Mouse (Mus musculus): ENCODE results near the gene Cd320. TPM values are rescaled to one million over a fixed set of nuclear protein-coding genes. Genes with fewer than 3 reads are reported as not detected.
"Not testable (repeated sequence)": the region's sequence is repeated elsewhere in the genome, so short reads cannot be mapped to it uniquely, and the experiment has no call there.

Gene Cd320
- total and polyA plus RNA-seq, 3 experiments, result 2.3 to 8.1 (median 6.0) TPM

DNA sequence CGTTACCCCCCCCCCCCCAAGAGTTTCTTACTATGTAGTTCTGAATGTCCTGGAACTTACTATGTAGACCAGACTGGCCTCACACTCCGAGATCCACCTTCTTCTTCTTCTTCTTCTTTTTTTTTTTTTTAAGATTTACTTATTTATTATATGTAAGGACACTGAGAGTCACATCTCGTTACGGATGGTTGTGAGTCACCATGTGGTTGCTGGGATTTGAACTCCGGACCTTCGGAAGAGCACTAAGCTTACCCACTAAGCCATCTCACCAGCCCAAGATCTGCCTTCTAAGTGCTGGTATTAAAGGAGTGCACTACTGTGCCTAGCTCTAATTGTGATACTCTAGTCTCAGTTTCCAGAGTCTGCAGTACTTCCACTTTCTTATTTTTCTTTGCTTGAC lies 27.5 kb upstream of the Cd320 start:
- ATAC-seq (ENCODE audit: extremely low read depth, insufficient number of reproducible peaks, low FRiP score, poor library complexity, severe bottlenecking), result no peak
- TF ChIP-seq GATA2 (IDR thresholded peaks at IDR 0.05; ENCODE audit: borderline replicate concordance, low read depth, low read length), result no peak
- TF ChIP-seq POLR2AphosphoS5 (IDR thresholded peaks at IDR 0.05; ENCODE audit: insufficient replicate concordance, low read depth, low read length), result no peak
- no peak for TF ChIP-seq TAL1 (conservative IDR thresholded peaks at IDR 0.05; ENCODE audit: low read depth, low read length)
- no peak for TF ChIP-seq GATA1 (IDR thresholded peaks at IDR 0.05; ENCODE audit: borderline replicate concordance, low read length)
- TF ChIP-seq CTCF (IDR thresholded peaks at IDR 0.05; ENCODE audit: low read depth, low read length), result no peak
- no peaks in the 10 kb centered on the region for H3K9me3 ChIP-seq (replicated peaks)
- peaks cover 38% of the 10 kb centered on the region for H3K4me1 ChIP-seq (ENCODE audit: insufficient read depth, low read depth, low read length)
- DNase-seq (ENCODE audit: low spot score), result no peak
- peaks cover 27% of the 10 kb centered on the region for H3K36me3 ChIP-seq (replicated peaks)
- peaks cover 35% of the 10 kb centered on the region for H3K27me3 ChIP-seq (ENCODE audit: insufficient read depth, low read length)
- no peak overlapping the region for H3K4me3 ChIP-seq (ENCODE audit: low read depth, low read length)

DNA sequence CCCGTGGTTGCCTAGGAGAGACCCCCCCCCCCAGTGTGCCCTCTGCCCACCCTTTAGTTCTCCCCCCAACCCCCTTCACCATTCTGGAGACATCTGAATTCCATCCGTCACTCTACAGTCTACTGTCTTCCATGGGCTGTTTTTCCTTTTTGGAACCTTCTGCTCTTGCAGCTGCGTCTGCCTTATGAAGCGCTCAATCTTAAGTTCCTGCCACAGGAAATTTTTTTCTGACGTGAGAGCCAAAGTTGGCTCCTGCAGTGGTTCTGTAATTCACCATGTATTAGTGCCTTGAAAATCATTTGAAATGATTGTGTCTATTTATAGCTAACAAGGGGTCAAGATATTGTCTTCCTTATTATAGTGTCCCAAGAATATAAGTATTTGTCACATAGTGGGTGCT lies 26.3 kb upstream of the Cd320 start:
- TF ChIP-seq TAL1 (conservative IDR thresholded peaks at IDR 0.05; ENCODE audit: low read depth, low read length), result no peak
- TF ChIP-seq GATA1 (IDR thresholded peaks at IDR 0.05; ENCODE audit: borderline replicate concordance, low read length), result no peak
- TF ChIP-seq GATA2 (IDR thresholded peaks at IDR 0.05; ENCODE audit: borderline replicate concordance, low read depth, low read length), result no peak
- TF ChIP-seq CTCF (IDR thresholded peaks at IDR 0.05; ENCODE audit: low read depth, low read length), result no peak
- no peak for TF ChIP-seq POLR2AphosphoS5 (IDR thresholded peaks at IDR 0.05; ENCODE audit: insufficient replicate concordance, low read depth, low read length)
- Histone ChIP-seq H3K9me3 (replicated peaks) (no peaks in the 10 kb centered on the region), H3K4me1 (ENCODE audit: insufficient read depth, low read depth, low read length) (peaks cover 43% of the 10 kb centered on the region), H3K27me3 (ENCODE audit: insufficient read depth, low read length) (peaks cover 23% of the 10 kb centered on the region), H3K4me3 (ENCODE audit: low read depth, low read length) (peak overlapping the region; percentile 79), H3K36me3 (replicated peaks) (peaks cover 39% of the 10 kb centered on the region)
- no peak for ATAC-seq (ENCODE audit: extremely low read depth, insufficient number of reproducible peaks, low FRiP score, poor library complexity, severe bottlenecking)
- no peak for DNase-seq (ENCODE audit: low spot score)

DNA sequence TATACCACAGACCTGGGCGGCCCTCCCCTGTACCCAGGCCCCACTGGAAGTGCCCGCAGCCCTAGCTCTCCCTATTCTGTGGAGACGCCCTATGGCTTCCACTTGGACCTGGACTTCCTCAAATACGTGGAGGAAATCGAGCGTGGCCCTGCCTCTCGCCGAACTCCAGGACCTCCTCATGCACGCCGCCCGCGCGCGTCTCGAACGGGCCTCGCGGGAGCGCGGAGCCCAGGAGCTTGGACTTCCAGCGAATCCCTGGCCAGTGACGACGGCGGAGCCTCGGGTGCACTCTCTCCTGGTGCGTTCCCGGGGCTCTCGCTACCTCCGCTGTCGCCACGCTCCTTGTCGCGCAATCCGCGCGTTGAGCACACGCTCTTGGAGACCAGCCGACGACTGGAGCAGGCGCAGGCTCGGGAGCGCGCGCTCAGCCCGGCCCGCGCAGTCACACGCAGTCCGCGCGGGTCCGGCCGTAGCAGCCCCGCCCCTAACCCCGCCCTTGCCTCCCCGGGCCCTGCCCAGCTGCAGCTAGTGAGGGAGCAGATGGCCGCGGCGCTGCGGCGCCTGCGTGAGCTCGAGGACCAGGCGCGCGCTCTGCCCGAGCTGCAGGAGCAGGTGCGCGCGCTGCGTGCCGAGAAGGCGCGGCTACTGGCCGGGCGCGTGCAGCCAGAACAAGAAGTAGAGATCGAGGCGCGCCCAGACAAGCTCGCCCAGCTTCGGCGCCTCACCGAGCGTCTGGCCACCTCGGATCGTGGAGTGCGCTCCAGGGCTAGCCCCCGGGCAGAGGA lies 25.5 kb upstream of the Cd320 start:
- peak; percentile 98 for DNase-seq (ENCODE audit: low spot score)
- peak; percentile 69 for ATAC-seq (ENCODE audit: extremely low read depth, insufficient number of reproducible peaks, low FRiP score, poor library complexity, severe bottlenecking)
- Histone ChIP-seq H3K9me3 (replicated peaks) (no peaks in the 10 kb centered on the region), H3K27me3 (ENCODE audit: insufficient read depth, low read length) (peaks cover 16% of the 10 kb centered on the region), H3K36me3 (replicated peaks) (peaks cover 47% of the 10 kb centered on the region), H3K4me3 (ENCODE audit: low read depth, low read length) (peak overlapping the region; percentile 79), H3K4me1 (ENCODE audit: insufficient read depth, low read depth, low read length) (peaks cover 51% of the 10 kb centered on the region)
- TF ChIP-seq TAL1 (conservative IDR thresholded peaks at IDR 0.05; ENCODE audit: low read depth, low read length) (no peak), GATA2 (IDR thresholded peaks at IDR 0.05; ENCODE audit: borderline replicate concordance, low read depth, low read length) (no peak), GATA1 (IDR thresholded peaks at IDR 0.05; ENCODE audit: borderline replicate concordance, low read length) (no peak), POLR2AphosphoS5 (IDR thresholded peaks at IDR 0.05; ENCODE audit: insufficient replicate concordance, low read depth, low read length) (no peak), CTCF (IDR thresholded peaks at IDR 0.05; ENCODE audit: low read depth, low read length) (no peak)

- DNase-seq (ENCODE audit: low spot score) (no peak), ATAC-seq (ENCODE audit: extremely low read depth, insufficient number of reproducible peaks, low FRiP score, poor library complexity, severe bottlenecking) (no peak)
- H3K4me3 ChIP-seq (ENCODE audit: low read depth, low read length), result peak overlapping the region; percentile 79
- TF ChIP-seq POLR2AphosphoS5 (IDR thresholded peaks at IDR 0.05; ENCODE audit: insufficient replicate concordance, low read depth, low read length) (0 out of 2 replicates have a peak, but pooled peaks have one; percentile 22), CTCF (IDR thresholded peaks at IDR 0.05; ENCODE audit: low read depth, low read length) (no peak)
- peaks cover 9% of the 10 kb centered on the region for H3K27me3 ChIP-seq (ENCODE audit: insufficient read depth, low read length)
- peaks cover 58% of the 10 kb centered on the region for H3K4me1 ChIP-seq (ENCODE audit: insufficient read depth, low read depth, low read length)
- peaks cover 54% of the 10 kb centered on the region for H3K36me3 ChIP-seq (replicated peaks)
- no peaks in the 10 kb centered on the region for H3K9me3 ChIP-seq (replicated peaks)
These were observed 24.8 kb upstream of the Cd320 start for GRCm38 (mm10) chr17:33817969-33818643.

DNA sequence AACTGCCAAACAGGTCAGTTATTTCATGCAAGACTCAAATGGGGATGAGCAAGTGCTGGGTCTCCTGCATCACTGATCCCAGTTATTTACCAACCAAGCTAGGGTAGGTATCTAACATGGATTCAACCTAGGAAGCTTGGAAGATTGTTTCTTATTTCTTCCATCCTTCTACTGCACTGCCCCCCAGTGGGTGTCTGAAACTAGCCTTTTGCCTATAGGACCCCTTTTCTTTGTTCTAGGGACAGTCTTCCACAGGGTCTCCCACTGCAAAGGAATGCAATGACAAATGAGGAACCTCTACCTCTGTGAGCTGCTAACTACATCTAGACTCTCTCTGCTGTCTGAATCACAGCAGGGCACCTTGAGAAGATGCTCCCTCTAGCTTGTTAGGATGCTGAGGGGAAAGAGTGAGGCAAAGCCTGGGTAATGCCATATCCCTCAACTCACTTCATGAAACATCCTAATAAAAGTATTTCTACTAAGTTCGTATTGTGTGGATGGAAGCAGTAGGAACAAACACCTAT lies 20.4 kb upstream of the Cd320 start:
- no peak for DNase-seq (ENCODE audit: low spot score)
- peaks cover 78% of the 10 kb centered on the region for H3K36me3 ChIP-seq (replicated peaks)

DNA sequence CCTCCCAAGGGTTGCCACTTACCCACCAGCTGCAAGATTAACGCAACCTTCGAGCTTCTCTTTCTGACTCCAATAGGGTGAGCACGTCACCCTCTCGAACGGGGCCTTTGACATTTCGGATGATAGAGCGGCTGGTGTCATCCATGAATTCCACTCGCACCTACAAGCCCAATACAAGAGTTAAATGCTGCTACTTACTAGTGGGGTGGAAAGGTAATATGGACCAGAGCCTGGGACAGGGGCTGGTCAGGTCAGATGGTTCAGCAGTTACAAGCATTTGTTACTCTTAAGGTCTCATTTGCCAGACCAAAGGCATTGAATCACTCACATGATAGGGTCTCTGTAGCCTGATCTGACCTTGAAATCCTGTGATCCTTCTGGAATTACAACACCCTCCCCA lies 19.7 kb upstream of the Cd320 start:
- H3K4me1 ChIP-seq (ENCODE audit: insufficient read depth, low read depth, low read length), result peaks cover 69% of the 10 kb centered on the region
- not testable (repeated sequence) for H3K27me3 ChIP-seq (ENCODE audit: insufficient read depth, low read length); ATAC-seq (ENCODE audit: extremely low read depth, insufficient number of reproducible peaks, low FRiP score, poor library complexity, severe bottlenecking); DNase-seq (ENCODE audit: low spot score); H3K9me3 ChIP-seq (replicated peaks)
- peak overlapping the region; percentile 81 for H3K4me3 ChIP-seq (ENCODE audit: low read depth, low read length)
- H3K36me3 ChIP-seq (replicated peaks), result peaks cover 80% of the 10 kb centered on the region

More for the DNA sequence above, 20.4 kb upstream of the Cd320 start:
- no peak for TF ChIP-seq CTCF (IDR thresholded peaks at IDR 0.05; ENCODE audit: low read depth, low read length)
- no peak for ATAC-seq (ENCODE audit: extremely low read depth, insufficient number of reproducible peaks, low FRiP score, poor library complexity, severe bottlenecking)
- Histone ChIP-seq H3K9me3 (replicated peaks) (no peaks in the 10 kb centered on the region), H3K27me3 (ENCODE audit: insufficient read depth, low read length) (no peaks in the 10 kb centered on the region), H3K4me3 (ENCODE audit: low read depth, low read length) (peak overlapping the region; percentile 81), H3K4me1 (ENCODE audit: insufficient read depth, low read depth, low read length) (peaks cover 70% of the 10 kb centered on the region)

All from G1E (cell line).